Mouse (Mus musculus): Measurements from ENCODE around the gene Ap5z1. TPM values are rescaled to one million over a fixed set of nuclear protein-coding genes. Genes with fewer than 3 reads are reported as not detected.

The Ap5z1 gene
- polyA plus RNA-seq, 1 experiment from 2014 or later, result 13.9 TPM

- ATAC-seq (ENCODE audit: low FRiP score, low TSS enrichment), result no peak
- Histone ChIP-seq H3K4me2 (ENCODE audit: low read length) (no peak overlapping the region), H3K27me3 (ENCODE audit: control insufficient read depth, insufficient read depth, low read length) (no peaks in the 10 kb centered on the region)
These were observed 41.9 kb upstream of the Ap5z1 start for GRCm38 (mm10) chr5:142421886-142422285.

GRCm38 (mm10) chr5:142423141-142423540, 40.6 kb upstream of the Ap5z1 start:
- no peak overlapping the region for H3K4me3 ChIP-seq (replicated peaks; ENCODE audit: low read depth, low read length)
- H3K4me2 ChIP-seq (ENCODE audit: low read length), result no peak overlapping the region
- no peaks in the 10 kb centered on the region for H3K9me3 ChIP-seq (ENCODE audit: control insufficient read depth, low read length)
- peaks cover 7% of the 10 kb centered on the region; the same call in 1 of the 2 replicates for H3K4me1 ChIP-seq (ENCODE audit: control insufficient read depth, insufficient read depth, low read length)
- ATAC-seq (ENCODE audit: low FRiP score, low TSS enrichment), result no peak
- WGBS, result 70% methylated on average over 10 of the region's 10 CpGs
- DNase-seq, result no peak
- peaks cover 6% of the 10 kb centered on the region; the same call in 1 of the 2 replicates for H3K36me3 ChIP-seq (ENCODE audit: control insufficient read depth, insufficient read depth, low read length)
- peak overlapping the region; percentile 26; the same call in 1 of the 2 replicates for H3K27ac ChIP-seq (replicated peaks; ENCODE audit: low read depth, low read length)
- no peaks in the 10 kb centered on the region for H3K27me3 ChIP-seq (ENCODE audit: control insufficient read depth, insufficient read depth, low read length)
- no peak overlapping the region for H3K9ac ChIP-seq (replicated peaks; ENCODE audit: low read length)

More at GRCm38 (mm10) chr5:142421886-142422285, 41.9 kb upstream of the Ap5z1 start:
- WGBS, result 92% methylated on average over 5 of the region's 5 CpGs
- DNase-seq, result no peak
- H3K36me3 ChIP-seq (ENCODE audit: control insufficient read depth, insufficient read depth, low read length), result peaks cover 6% of the 10 kb centered on the region; the same call in 1 of the 2 replicates
- H3K4me1 ChIP-seq (ENCODE audit: control insufficient read depth, insufficient read depth, low read length), result peaks cover 7% of the 10 kb centered on the region; the same call in 1 of the 2 replicates
- no peaks in the 10 kb centered on the region for H3K9me3 ChIP-seq (ENCODE audit: control insufficient read depth, low read length)
- no peak overlapping the region for H3K27ac ChIP-seq (replicated peaks; ENCODE audit: low read depth, low read length)
- no peak overlapping the region for H3K9ac ChIP-seq (replicated peaks; ENCODE audit: low read length)
- H3K4me3 ChIP-seq (replicated peaks; ENCODE audit: low read depth, low read length), result no peak overlapping the region

- H3K4me1 ChIP-seq (ENCODE audit: control insufficient read depth, insufficient read depth, low read length), result peaks cover 7% of the 10 kb centered on the region; the same call in 1 of the 2 replicates
- no peak for DNase-seq
- H3K4me3 ChIP-seq (replicated peaks; ENCODE audit: low read depth, low read length), result no peak overlapping the region
- no peak overlapping the region for H3K9ac ChIP-seq (replicated peaks; ENCODE audit: low read length)
- no peaks in the 10 kb centered on the region for H3K9me3 ChIP-seq (ENCODE audit: control insufficient read depth, low read length)
- H3K27me3 ChIP-seq (ENCODE audit: control insufficient read depth, insufficient read depth, low read length), result no peaks in the 10 kb centered on the region
- peaks cover 6% of the 10 kb centered on the region; the same call in 1 of the 2 replicates for H3K36me3 ChIP-seq (ENCODE audit: control insufficient read depth, insufficient read depth, low read length)
- no peak overlapping the region for H3K4me2 ChIP-seq (ENCODE audit: low read length)
- 37% methylated on average over 3 of the region's 3 CpGs for WGBS
- no peak for ATAC-seq (ENCODE audit: low FRiP score, low TSS enrichment)
- H3K27ac ChIP-seq (replicated peaks; ENCODE audit: low read depth, low read length), result no peak overlapping the region
These were observed 40.0 kb upstream of the Ap5z1 start for GRCm38 (mm10) chr5:142423701-142424100.

- no peak for DNase-seq
- no peaks in the 10 kb centered on the region for H3K9me3 ChIP-seq (ENCODE audit: control insufficient read depth, low read length)
- no peak overlapping the region for H3K4me3 ChIP-seq (replicated peaks; ENCODE audit: low read depth, low read length)
- no peak for ATAC-seq (ENCODE audit: low FRiP score, low TSS enrichment)
- H3K9ac ChIP-seq (replicated peaks; ENCODE audit: low read length), result no peak overlapping the region
- peaks cover 7% of the 10 kb centered on the region; the same call in 1 of the 2 replicates for H3K4me1 ChIP-seq (ENCODE audit: control insufficient read depth, insufficient read depth, low read length)
- no peaks in the 10 kb centered on the region for H3K27me3 ChIP-seq (ENCODE audit: control insufficient read depth, insufficient read depth, low read length)
- H3K36me3 ChIP-seq (ENCODE audit: control insufficient read depth, insufficient read depth, low read length), result peaks cover 1% of the 10 kb centered on the region; the same call in 1 of the 2 replicates
- WGBS, result 85% methylated on average over 13 of the region's 13 CpGs
- H3K27ac ChIP-seq (replicated peaks; ENCODE audit: low read depth, low read length), result peak overlapping the region; percentile 34
- H3K4me2 ChIP-seq (ENCODE audit: low read length), result no peak overlapping the region
These were observed 39.0 kb upstream of the Ap5z1 start for GRCm38 (mm10) chr5:142424627-142425349.

- H3K27ac ChIP-seq (replicated peaks; ENCODE audit: low read depth, low read length), result no peak overlapping the region
- peaks cover 7% of the 10 kb centered on the region; the same call in 1 of the 2 replicates for H3K4me1 ChIP-seq (ENCODE audit: control insufficient read depth, insufficient read depth, low read length)
- DNase-seq, result no peak
- 96% methylated on average over 2 of the region's 2 CpGs for WGBS
- no peaks in the 10 kb centered on the region for H3K36me3 ChIP-seq (ENCODE audit: control insufficient read depth, insufficient read depth, low read length)
- no peak overlapping the region for H3K4me2 ChIP-seq (ENCODE audit: low read length)
- no peak overlapping the region for H3K9ac ChIP-seq (replicated peaks; ENCODE audit: low read length)
- no peaks in the 10 kb centered on the region for H3K27me3 ChIP-seq (ENCODE audit: control insufficient read depth, insufficient read depth, low read length)
- no peak overlapping the region for H3K4me3 ChIP-seq (replicated peaks; ENCODE audit: low read depth, low read length)
- ATAC-seq (ENCODE audit: low FRiP score, low TSS enrichment), result no peak
- H3K9me3 ChIP-seq (ENCODE audit: control insufficient read depth, low read length), result no peaks in the 10 kb centered on the region
These were observed 37.3 kb upstream of the Ap5z1 start for GRCm38 (mm10) chr5:142426476-142426875.

- no peaks in the 10 kb centered on the region for H3K9me3 ChIP-seq (ENCODE audit: control insufficient read depth, low read length)
- H3K9ac ChIP-seq (replicated peaks; ENCODE audit: low read length), result no peak overlapping the region
- no peaks in the 10 kb centered on the region for H3K27me3 ChIP-seq (ENCODE audit: control insufficient read depth, insufficient read depth, low read length)
- no peak overlapping the region for H3K4me2 ChIP-seq (ENCODE audit: low read length)
- peaks cover 7% of the 10 kb centered on the region; the same call in 1 of the 2 replicates for H3K4me1 ChIP-seq (ENCODE audit: control insufficient read depth, insufficient read depth, low read length)
- no peak for ATAC-seq (ENCODE audit: low FRiP score, low TSS enrichment)
- no peak overlapping the region for H3K4me3 ChIP-seq (replicated peaks; ENCODE audit: low read depth, low read length)
- no peaks in the 10 kb centered on the region for H3K36me3 ChIP-seq (ENCODE audit: control insufficient read depth, insufficient read depth, low read length)
- 44% methylated on average over 10 of the region's 10 CpGs for WGBS
- DNase-seq, result no peak
- no peak overlapping the region for H3K27ac ChIP-seq (replicated peaks; ENCODE audit: low read depth, low read length)
These were observed 35.9 kb upstream of the Ap5z1 start for GRCm38 (mm10) chr5:142427876-142428275.

- no peak overlapping the region for H3K4me2 ChIP-seq (ENCODE audit: low read length)
- no peaks in the 10 kb centered on the region for H3K27me3 ChIP-seq (ENCODE audit: control insufficient read depth, insufficient read depth, low read length)
- no peak overlapping the region for H3K4me3 ChIP-seq (replicated peaks; ENCODE audit: low read depth, low read length)
- DNase-seq, result no peak
- no peaks in the 10 kb centered on the region for H3K36me3 ChIP-seq (ENCODE audit: control insufficient read depth, insufficient read depth, low read length)
- no peaks in the 10 kb centered on the region for H3K9me3 ChIP-seq (ENCODE audit: control insufficient read depth, low read length)
- no peak overlapping the region for H3K27ac ChIP-seq (replicated peaks; ENCODE audit: low read depth, low read length)
- 72% methylated on average over 6 of the region's 6 CpGs for WGBS
- no peak for ATAC-seq (ENCODE audit: low FRiP score, low TSS enrichment)
- H3K9ac ChIP-seq (replicated peaks; ENCODE audit: low read length), result no peak overlapping the region
- peaks cover 4% of the 10 kb centered on the region; the same call in 1 of the 2 replicates for H3K4me1 ChIP-seq (ENCODE audit: control insufficient read depth, insufficient read depth, low read length)
These were observed 35.1 kb upstream of the Ap5z1 start for GRCm38 (mm10) chr5:142428691-142429090.

- ATAC-seq (ENCODE audit: low FRiP score, low TSS enrichment) (no peak), DNase-seq (no peak)
- Histone ChIP-seq H3K9ac (replicated peaks; ENCODE audit: low read length) (no peak overlapping the region), H3K4me3 (replicated peaks; ENCODE audit: low read depth, low read length) (no peak overlapping the region), H3K27me3 (ENCODE audit: control insufficient read depth, insufficient read depth, low read length) (no peaks in the 10 kb centered on the region), H3K9me3 (ENCODE audit: control insufficient read depth, low read length) (no peaks in the 10 kb centered on the region), H3K4me1 (ENCODE audit: control insufficient read depth, insufficient read depth, low read length) (no peaks in the 10 kb centered on the region), H3K4me2 (ENCODE audit: low read length) (no peak overlapping the region), H3K27ac (replicated peaks; ENCODE audit: low read depth, low read length) (no peak overlapping the region), H3K36me3 (ENCODE audit: control insufficient read depth, insufficient read depth, low read length) (peaks cover 11% of the 10 kb centered on the region)
- WGBS, result 81% methylated on average over 12 of the region's 12 CpGs
These were observed 32.7 kb upstream of the Ap5z1 start for GRCm38 (mm10) chr5:142431029-142431428.
